Mouse (Mus musculus) bone marrow macrophage, adult 2 months (primary cell): ENCODE results near the gene Rapgef2. TPM values are rescaled to one million over a fixed set of nuclear protein-coding genes. Genes with fewer than 3 reads are reported as not detected.
"Not testable (repeated sequence)": the region's sequence is repeated elsewhere in the genome, so short reads cannot be mapped to it uniquely, and the experiment has no call there.

Experiments
- H3K27ac ChIP-seq: 2 replicates; pipeline ENCODE4 v1.5.1; 2012; ENCODE audit warnings: low read depth, low read length; ENCODE audit not compliant: insufficient read depth
- H3K4me1 ChIP-seq: 2 replicates; pipeline ENCODE4 v1.6.1; 2012; ENCODE audit warnings: low read length; ENCODE audit not compliant: control insufficient read depth, insufficient read depth
- H3K4me3 ChIP-seq: 2 replicates; pipeline ENCODE4 v1.5.1; 2012; ENCODE audit warnings: mild to moderate bottlenecking, low read length, moderate library complexity; ENCODE audit not compliant: insufficient read depth
- CTCF ChIP-seq: IDR thresholded peaks from 2 replicates; pipeline ENCODE4 v1.5.1; 2012; ENCODE audit warnings: low read depth, mild to moderate bottlenecking, low read length, moderate library complexity
- POLR2A ChIP-seq: IDR thresholded peaks from 2 replicates; pipeline ENCODE4 v1.6.1; 2012; ENCODE audit warnings: mild to moderate bottlenecking, low read depth, low read length, borderline replicate concordance
- polyA plus RNA-seq: library from polyadenylated mRNA; stranded (reverse); fragments of >200 nt; gene quantifications from 2 replicates; pipeline ENCODE4 v1.2.4, GENCODE M21; 2012; ENCODE audit not compliant: missing spikeins, insufficient read depth, insufficient read length

Rapgef2 gene
- polyA plus RNA-seq, 1 experiment: 13.3 TPM

DNA sequence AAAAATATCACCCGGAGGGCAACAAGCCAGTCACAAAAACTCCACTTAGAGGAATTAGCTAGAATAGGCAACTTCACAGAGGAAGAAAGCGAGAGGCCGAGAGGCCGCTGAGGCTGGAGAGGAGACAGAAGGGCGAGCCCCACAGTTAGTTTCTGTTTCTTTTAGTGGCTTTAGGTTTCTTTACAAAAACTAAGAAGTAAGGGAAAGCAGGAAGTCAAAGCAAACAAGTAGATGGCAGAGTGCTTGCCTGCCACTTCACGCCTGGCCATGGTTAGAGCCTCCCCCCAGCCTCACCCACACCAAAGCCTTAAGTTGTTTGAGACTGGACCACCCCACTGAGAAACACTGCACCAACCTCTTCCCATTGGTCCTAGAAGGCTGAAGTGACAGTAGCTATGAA, 108.2 kb downstream of the Rapgef2 start:
- H3K4me3 ChIP-seq: peak overlapping the region; percentile 49
- H3K4me1 ChIP-seq: peaks cover 48% of the 10 kb centered on the region
- TF ChIP-seq CTCF (no peak), POLR2A (no peak)
- H3K27ac ChIP-seq: peak overlapping the region; percentile 80

DNA sequence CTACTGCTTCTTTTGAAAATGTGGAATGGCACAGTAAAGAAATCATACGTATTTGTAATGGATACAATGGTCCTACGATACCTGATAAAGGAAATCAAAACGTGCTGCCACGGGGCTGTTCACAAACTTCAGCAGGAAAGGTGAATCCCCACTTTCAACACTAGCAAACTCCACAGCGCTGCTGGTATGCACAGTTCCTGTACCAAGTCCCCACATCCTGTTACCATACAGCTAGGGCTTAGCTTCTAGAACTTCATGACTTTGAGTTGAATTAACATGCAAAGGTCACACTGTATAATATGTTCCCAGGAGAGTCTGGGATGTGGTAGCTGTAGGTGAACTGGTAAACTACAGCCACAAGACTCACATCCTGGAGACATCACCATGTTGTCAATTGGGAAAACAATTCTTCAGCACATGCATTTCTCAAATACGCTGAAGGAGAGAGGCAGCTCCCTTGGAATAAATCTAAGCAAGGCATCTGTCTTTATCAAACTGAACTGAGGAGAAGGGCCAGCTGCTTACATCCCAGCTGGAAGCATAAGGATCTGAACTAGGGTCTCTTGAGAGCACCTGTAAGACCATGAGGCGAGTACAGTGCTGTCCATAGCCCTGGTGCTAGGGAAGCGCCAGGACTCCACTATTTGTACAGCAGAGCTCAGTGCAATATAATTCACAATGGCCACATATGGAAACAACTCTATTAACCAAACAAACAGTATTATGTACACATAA, 109.0 kb downstream of the Rapgef2 start:
- peak overlapping the region; percentile 80 for H3K27ac ChIP-seq
- TF ChIP-seq CTCF (no peak), POLR2A (no peak)
- H3K4me1 ChIP-seq: peaks cover 52% of the 10 kb centered on the region
- peak overlapping the region; percentile 49 for H3K4me3 ChIP-seq

DNA sequence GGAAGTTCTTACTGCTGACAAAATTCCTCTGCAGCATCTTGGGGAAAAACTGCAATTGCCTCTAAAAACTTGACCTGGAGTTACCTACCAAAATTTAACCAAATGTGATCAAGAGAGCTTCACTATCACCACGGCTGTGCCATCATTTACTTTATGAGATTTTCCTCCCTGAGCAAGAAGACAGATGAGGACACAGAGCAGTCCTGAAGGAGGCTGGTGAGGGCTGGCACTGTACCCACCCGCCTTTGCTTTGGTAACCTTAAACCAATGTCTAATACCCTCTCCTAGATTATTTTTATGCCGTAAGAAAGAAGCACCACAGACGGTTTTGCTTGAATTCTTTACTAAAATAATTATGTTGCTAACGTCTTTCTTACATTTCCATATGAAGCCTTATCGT, 112.1 kb downstream of the Rapgef2 start:
- H3K27ac ChIP-seq: peak overlapping the region; percentile 74
- TF ChIP-seq POLR2A (no peak), CTCF (no peak)
- peaks cover 55% of the 10 kb centered on the region for H3K4me1 ChIP-seq
- H3K4me3 ChIP-seq: no peak overlapping the region

DNA sequence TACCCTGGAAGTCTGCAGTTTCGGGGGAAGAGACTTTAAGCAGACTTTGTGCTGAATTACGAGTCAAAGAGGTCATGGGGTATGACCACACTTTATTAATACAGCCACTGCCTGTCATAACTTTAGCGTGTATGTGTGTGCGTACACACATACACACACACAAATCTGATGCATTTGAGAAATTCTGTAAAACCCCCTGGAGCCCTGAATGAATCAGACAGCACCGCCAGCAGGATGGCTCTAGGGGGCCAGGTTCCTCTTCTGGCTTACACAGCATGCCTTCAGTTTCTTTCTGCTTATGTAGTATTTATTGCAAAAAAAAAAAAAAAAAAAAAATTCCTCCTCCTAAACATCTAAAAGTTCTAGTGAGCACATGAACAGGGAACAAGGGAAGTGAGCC, 113.0 kb downstream of the Rapgef2 start:
- H3K4me1 ChIP-seq: peaks cover 51% of the 10 kb centered on the region
- H3K27ac ChIP-seq: peak overlapping the region; percentile 74
- no peak for TF ChIP-seq POLR2A
- no peak for TF ChIP-seq CTCF
- peak overlapping the region; percentile 49 for H3K4me3 ChIP-seq

DNA sequence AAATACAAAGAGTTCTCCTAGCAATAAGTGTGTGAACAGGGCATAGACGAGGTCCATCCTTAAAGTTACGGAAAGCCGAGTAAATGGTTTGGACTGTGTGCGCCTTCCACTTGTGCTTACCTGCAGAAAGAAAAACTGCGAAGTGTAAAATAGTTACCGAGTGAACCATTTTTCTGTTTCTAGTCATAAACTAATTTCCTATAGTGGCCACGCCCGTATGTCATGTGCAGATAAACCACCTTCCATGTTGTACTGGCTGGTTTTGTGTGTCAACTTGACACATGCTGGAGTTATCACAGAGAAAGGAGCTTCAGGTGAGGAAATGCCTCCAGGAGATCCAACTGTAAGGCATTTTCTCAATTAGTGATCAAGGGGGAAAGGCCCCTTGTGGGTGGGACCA, 115.2 kb downstream of the Rapgef2 start:
- peaks cover 41% of the 10 kb centered on the region for H3K4me1 ChIP-seq

DNA sequence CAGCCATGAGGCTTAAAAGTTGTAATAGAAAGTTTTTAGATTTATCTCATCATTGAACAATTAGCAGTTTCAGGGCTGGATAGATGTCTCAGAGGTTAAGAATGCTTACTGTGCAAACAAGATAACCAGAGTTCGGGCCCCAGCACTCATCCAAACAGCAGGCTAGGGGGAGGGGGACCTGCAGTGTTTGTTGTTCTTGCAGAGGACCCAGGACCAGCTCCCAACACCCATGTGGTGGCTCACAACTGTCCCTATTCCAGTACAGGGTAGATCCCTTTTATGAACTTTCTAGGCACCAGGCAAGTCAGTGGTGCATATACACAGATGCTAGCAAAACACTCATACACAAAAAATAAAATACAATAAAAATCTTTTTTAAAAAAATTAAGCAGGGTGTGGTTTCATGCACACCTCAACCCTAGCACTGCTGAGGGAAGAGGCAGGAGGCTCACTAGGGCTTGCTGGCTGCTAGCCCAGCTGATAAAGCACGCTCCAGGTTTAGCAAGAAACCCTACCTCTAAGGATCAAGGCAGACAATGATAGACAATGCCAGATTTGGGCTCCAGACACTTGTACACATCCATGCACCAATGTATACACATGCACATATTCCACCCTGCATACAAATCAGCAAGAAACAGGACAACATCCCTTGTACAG, 118.0 kb downstream of the Rapgef2 start:
- Histone ChIP-seq H3K27ac (no peak overlapping the region), H3K4me3 (no peak overlapping the region), H3K4me1 (peaks cover 29% of the 10 kb centered on the region)
- no peak for TF ChIP-seq POLR2A
- no peak for TF ChIP-seq CTCF

More for the DNA sequence above, 115.2 kb downstream of the Rapgef2 start:
- H3K27ac ChIP-seq, H3K4me3 ChIP-seq: not testable (repeated sequence)

DNA sequence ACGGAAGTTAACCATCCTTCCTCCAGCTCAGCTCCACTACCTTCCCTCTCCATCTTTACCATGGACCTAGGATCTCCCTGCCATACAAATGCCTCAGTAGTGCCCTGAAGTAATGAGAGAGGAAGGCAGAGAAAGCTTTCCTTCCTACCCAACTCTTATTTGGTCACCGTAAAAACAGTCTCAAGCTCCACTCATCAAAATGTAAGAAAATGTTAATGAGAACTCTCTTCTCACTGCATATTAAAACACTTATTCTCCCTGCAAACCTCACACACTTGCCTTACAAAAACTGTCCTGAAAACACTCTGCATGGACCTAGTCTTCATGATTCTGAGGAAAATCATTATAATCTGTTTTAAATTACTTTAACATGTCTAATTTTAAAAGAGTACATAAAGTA, 118.7 kb downstream of the Rapgef2 start:
- TF ChIP-seq POLR2A (no peak), CTCF (no peak)
- Histone ChIP-seq H3K27ac (no peak overlapping the region), H3K4me3 (no peak overlapping the region), H3K4me1 (peaks cover 34% of the 10 kb centered on the region)

DNA sequence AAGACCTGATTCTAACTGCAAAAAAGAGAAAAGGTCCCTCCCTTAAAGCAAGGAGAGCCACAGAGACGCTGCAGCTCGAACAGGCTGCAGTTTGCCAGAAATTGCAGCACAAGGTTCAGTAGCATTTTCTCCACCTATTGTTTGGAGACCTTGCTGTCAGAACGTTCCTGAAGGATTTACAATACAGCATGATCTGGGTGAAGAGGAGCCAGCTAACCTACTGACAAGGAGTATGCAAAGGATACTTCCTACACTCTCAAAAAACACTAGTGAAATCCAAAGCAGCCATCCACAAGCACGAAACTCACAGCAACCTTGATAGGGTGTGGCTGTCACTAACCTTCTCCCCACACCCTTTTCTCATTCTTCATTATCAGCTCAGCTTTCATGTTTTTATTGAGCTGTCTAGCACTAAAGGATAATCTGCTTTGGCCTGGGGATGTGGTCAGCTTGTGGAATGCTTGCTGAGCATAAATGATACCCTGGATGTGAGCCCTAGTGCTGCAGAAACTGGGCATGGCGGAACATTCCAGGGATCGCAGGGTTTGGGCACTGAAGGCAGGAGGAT, 124.4 kb downstream of the Rapgef2 start:
- Histone ChIP-seq H3K4me1 (peaks cover 25% of the 10 kb centered on the region), H3K4me3 (peak overlapping the region; percentile 59), H3K27ac (peak overlapping the region; percentile 93)
- no peak for TF ChIP-seq CTCF
- no peak for TF ChIP-seq POLR2A

DNA sequence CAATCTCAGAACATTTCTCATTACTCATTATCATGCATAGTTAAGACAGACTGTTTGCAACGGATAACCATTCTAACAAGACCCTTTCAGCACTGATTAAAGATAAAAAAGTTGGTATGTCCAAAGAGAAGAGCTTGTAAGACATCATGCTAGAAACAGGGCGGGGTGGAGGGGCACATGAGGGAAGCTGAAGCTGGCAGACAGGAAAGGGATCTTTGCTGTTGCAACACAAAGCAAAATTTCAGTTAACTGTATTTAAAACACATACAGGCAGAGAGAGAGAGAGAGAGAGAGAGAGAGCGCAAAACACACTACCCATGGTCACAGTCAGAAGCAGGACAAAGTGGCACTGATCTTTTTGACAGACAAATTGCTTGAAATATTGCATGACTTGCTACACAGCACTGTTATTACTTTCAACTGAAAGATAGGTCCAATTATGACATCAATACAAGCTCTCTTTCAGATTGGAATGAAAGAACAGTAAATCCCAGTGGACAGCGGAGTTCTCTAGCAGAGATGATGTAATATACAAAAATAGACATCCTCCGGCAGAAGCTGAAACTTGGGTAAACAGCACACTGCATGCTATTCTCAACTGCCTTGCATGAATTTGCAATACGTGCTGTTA, 125.1 kb downstream of the Rapgef2 start:
- peak overlapping the region; percentile 93 for H3K27ac ChIP-seq
- no peak for TF ChIP-seq CTCF
- no peak for TF ChIP-seq POLR2A
- H3K4me1 ChIP-seq: peaks cover 25% of the 10 kb centered on the region
- peak overlapping the region; percentile 59 for H3K4me3 ChIP-seq

DNA sequence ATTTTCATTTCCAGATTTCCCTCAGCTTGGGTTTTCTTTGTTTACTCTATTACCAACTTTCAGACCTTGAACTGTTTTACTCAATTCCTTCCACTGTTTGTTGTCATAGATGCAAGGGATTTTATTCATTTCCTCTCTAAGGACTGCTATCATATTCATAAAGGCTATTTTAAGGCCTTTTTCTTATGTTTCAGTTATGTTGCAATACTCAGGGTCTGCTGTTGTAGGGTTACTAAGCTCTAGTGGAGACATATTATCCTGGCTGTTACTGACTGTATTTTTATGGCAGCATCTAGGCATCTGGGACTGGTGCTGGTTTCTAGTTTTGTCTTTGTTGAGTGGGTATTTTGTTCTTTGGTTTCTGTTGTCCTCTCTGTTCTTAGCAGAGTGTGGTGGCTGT, 128.1 kb downstream of the Rapgef2 start:
- H3K27ac ChIP-seq: peak overlapping the region; percentile 70
- H3K4me3 ChIP-seq: no peak overlapping the region
- H3K4me1 ChIP-seq: peaks cover 35% of the 10 kb centered on the region
- no peak for TF ChIP-seq CTCF
- TF ChIP-seq POLR2A: no peak
